Mouse (Mus musculus): ENCODE data around the gene 6030445D17Rik.

- TF ChIP-seq CTCF (IDR thresholded peaks at IDR 0.05; ENCODE audit: extremely low read depth, insufficient read depth, insufficient read length, insufficient replicate concordance) (no peak), POLR2A (IDR thresholded peaks at IDR 0.05; ENCODE audit: low read depth, low read length) (no peak)
Observed at GRCm38 (mm10) chr4:136424120-136424999, 37.7 kb upstream of the 6030445D17Rik start.
